Mouse (Mus musculus) liver, postnatal 0 days (tissue): ENCODE results near the gene Fam193b. TPM values are rescaled to one million over a fixed set of nuclear protein-coding genes. Genes with fewer than 3 reads are reported as not detected.

Source experiments
- ATAC-seq: fragments of 200-750 bp; cut with Nextera tagmentation; 2 replicates; pipeline ENCODE4 v1.8.0; 2017; ENCODE audit warnings: mild to moderate bottlenecking, moderate library complexity
- DNase-seq: peaks from one replicate; pipeline ENCODE4 v3.0.0-alpha.2; 2016
- H3K27ac ChIP-seq: fragments of 300-500 bp; sonication (generic); 2 replicates; pipeline ENCODE4 v1.5.1; 2014; ENCODE audit warnings: antibody characterized with exemption, moderate library complexity, mild to moderate bottlenecking, low read depth
- H3K27me3 ChIP-seq: fragments of 300-500 bp; sonication (generic); 2 replicates; pipeline ENCODE4 v1.6.1; 2014; ENCODE audit warnings: low read length, control low read depth, mixed read lengths; ENCODE audit not compliant: insufficient read depth
- H3K36me3 ChIP-seq: fragments of 300-500 bp; sonication (generic); replicated peaks from 2 replicates; pipeline ENCODE4 v1.6.1; 2014; ENCODE audit warnings: mild to moderate bottlenecking, control low read depth, low read length, moderate library complexity, mixed read lengths; ENCODE audit not compliant: insufficient read depth
- H3K4me1 ChIP-seq: fragments of 300-500 bp; sonication (generic); 2 replicates; pipeline ENCODE4 v1.6.1; 2014; ENCODE audit warnings: antibody characterized with exemption, mild to moderate bottlenecking, control low read depth; ENCODE audit not compliant: insufficient read depth
- H3K4me2 ChIP-seq: fragments of 300-500 bp; sonication (generic); 2 replicates; pipeline ENCODE4 v1.6.1; 2014; ENCODE audit warnings: low read depth, mild to moderate bottlenecking, low read length, moderate library complexity, mixed read lengths
- H3K4me3 ChIP-seq: fragments of 300-500 bp; sonication (generic); 2 replicates; pipeline ENCODE4 v1.5.1; 2014; ENCODE audit warnings: low read depth, low read length
- H3K9ac ChIP-seq: fragments of 300-500 bp; sonication (generic); replicated peaks from 2 replicates; pipeline ENCODE4 v1.6.1; 2014; ENCODE audit warnings: mild to moderate bottlenecking, moderate library complexity
- H3K9me3 ChIP-seq: fragments of 300-500 bp; sonication (generic); 2 replicates; pipeline ENCODE4 v1.6.1; 2016; ENCODE audit warnings: mild to moderate bottlenecking, control low read depth, low read length, mixed read lengths
- CTCF ChIP-seq: sonication (generic); IDR thresholded peaks from 2 replicates; pipeline ENCODE4 v1.5.1; 2016; ENCODE audit warnings: antibody characterized with exemption, low read depth
- EP300 ChIP-seq: IDR thresholded peaks from 2 replicates; pipeline ENCODE4 v1.6.1; 2016; ENCODE audit warnings: antibody characterized with exemption, low read depth, mild to moderate bottlenecking
- WGBS: fragments of 180-500 bp; shearing (Covaris S2); extraction: QIAGEN DNeasy Blood & Tissue Kit; methylation state at CpG from one replicate; pipeline ENCODE4 v1.1.7; 2014; ENCODE audit not compliant: insufficient replicate concordance; 5-methylcytosine and 5-hydroxymethylcytosine counted together
- polyA plus RNA-seq: library from polyadenylated mRNA; unstranded; fragments of >200 nt; fragmentation: Nextera tagmentation; extraction: Ambion mirVana; gene quantifications from 2 replicates; pipeline ENCODE4 v1.2.1, GENCODE M21; 2015

The Fam193b gene
- polyA plus RNA-seq, result 5.0 and 5.3 TPM in 2 replicates

DNA sequence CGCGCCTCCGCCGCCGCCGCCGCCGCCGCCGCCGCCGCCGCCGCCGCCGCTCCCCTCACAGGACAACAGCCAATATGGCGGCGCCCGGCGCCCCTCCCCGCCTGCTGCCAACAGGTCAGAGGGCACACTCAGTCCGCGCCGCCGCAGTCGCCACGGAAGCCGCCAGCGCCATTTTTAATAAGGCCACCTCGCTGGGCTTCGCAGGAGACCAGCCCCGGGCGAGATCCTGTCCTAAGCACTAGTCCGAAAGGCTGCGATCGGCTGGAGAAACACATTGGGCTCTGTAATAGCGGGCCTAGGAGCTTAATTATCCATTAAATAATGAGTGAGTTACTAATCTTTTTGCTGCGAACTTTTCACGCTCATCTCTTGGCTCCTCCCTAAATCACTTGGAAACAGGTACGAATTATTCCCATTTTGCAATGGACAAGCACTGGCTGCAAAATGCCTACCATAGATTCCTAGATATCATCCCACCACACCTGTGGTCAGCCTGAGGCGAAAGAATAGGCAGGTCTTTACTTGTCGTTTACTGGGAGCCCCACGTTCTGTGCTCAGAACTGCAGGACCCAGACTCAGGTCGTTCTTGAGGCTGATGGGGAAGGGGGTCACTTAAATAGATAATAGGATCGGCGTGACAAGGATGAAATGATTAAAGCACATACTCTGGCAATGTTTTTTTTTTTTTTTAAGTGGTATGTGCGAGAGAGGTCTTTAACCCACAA lies at the start of gene Fam193b:
TSS of gene Fam193b (minus strand) at position 94 of the 725 bp plus-strand sequence.
- 3% methylated on average over 44 of the region's 47 CpGs for WGBS
- peak; percentile 96 for DNase-seq
- TF ChIP-seq CTCF (no peak), EP300 (no peak)

DNA sequence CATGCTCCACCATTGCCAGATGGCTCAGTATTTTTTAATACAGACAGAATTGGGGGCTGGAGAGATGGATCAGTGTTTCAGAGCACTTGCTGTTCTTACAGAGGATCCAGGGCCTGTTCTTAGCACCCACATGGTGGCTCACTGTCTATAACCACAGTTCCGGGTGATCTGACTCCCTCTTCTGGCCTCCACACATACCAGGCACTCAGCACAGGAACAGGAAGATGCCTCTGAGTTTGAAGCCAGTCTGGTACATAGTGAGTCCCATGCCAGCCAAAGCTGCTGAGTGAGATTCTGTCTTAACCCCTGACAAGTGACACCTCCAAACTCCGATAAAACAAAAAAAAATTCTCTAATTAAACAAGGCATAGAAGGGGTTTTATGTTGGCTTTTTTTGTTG lies 49.4 kb upstream of the Fam193b start:
- H3K9ac ChIP-seq, result no peak overlapping the region
- H3K9me3 ChIP-seq, result no peaks in the 10 kb centered on the region
- ATAC-seq (no peak), DNase-seq (no peak)
- H3K4me2 ChIP-seq, result no peak overlapping the region
- H3K4me3 ChIP-seq, result no peak overlapping the region
- 80% methylated on average over 2 of the region's 2 CpGs for WGBS
- TF ChIP-seq EP300, result no peak
- no peak for TF ChIP-seq CTCF
- H3K27me3 ChIP-seq, result no peaks in the 10 kb centered on the region
- H3K36me3 ChIP-seq, result 0 out of 2 replicates have a peak, but pooled peaks cover under 1% of the 10 kb centered on the region
- no peak overlapping the region for H3K27ac ChIP-seq
- H3K4me1 ChIP-seq, result peaks cover 16% of the 10 kb centered on the region

More for the DNA sequence above, at the start of gene Fam193b:
- Histone ChIP-seq H3K4me3 (peak within 1 kb of the TSS; percentile 95), H3K27me3 (no peaks in the 10 kb centered on the region), H3K4me2 (peak within 1 kb of the TSS; percentile 84), H3K4me1 (peaks cover 16% of the 10 kb centered on the region), H3K27ac (peak within 1 kb of the TSS; percentile 87), H3K9me3 (no peaks in the 10 kb centered on the region), H3K9ac (peak within 1 kb of the TSS; percentile 98), H3K36me3 (0 out of 2 replicates have a peak, but pooled peaks cover 8% of the 10 kb centered on the region)
- ATAC-seq, result peak; percentile 97

DNA sequence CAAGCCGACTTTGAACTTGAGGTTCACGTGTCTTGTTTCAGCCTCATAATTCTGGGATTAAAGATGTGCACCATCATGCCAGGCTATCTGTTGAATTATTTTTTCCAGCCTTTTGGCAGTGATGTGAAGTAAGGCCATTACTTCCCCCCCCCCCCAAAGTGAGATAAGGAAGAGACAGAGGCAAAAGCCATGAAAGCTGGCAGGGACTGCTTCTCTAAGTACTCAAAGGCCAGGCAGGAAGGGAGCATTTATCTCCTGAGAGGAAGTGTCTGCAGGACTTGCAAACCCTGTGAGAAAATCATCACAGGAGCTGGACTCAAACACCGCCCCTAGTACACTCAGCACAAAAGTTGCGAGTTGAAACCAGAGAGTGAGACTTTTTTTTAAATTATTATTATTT lies 48.4 kb upstream of the Fam193b start:
- Histone ChIP-seq H3K9me3 (no peaks in the 10 kb centered on the region), H3K4me3 (no peak overlapping the region), H3K9ac (no peak overlapping the region), H3K36me3 (no peaks in the 10 kb centered on the region), H3K27ac (no peak overlapping the region), H3K27me3 (no peaks in the 10 kb centered on the region), H3K4me1 (peaks cover 15% of the 10 kb centered on the region), H3K4me2 (no peak overlapping the region)
- TF ChIP-seq CTCF (no peak), EP300 (no peak)
- DNase-seq (no peak), ATAC-seq (no peak)
- 79% methylated on average over 4 of the region's 4 CpGs for WGBS

DNA sequence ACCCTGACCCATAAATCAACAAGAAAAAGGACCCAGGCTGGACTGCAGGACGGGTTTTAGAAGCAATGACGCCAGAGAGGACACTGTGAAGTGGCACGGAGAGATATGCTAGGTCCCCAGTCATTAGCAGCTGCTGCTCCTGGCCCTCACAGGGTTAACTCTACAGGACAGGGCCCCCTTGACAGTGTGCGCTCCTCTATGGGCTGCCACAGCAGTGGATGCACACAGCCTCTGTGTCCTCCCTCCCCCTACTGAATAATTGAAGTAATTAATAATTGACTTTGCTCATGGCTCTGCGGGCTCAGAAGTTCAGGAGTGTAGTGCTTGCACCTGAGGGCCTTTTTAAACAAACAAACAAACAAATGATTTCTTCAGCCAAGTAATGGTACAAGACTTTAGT lies 42.6 kb upstream of the Fam193b start:
- no peak for ATAC-seq
- no peak overlapping the region for H3K27ac ChIP-seq

DNA sequence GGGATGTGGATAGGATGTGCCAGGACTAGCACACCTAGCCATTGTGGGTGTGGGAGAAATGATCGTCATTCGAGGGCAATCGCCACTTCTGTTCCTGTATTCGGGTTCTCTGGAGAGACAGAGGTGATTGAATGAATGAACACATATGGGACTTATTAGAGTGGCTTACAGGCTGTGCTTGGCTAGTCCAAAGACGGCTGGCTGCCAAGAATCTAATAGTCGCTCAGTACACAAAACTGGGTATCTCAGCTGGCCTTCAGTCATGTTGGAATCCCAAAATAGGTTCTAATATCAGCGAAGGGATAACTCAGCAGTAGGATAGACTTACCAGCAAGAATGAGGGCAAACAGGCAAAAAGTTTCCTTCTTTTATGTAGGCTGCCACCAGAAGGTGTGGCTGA lies 41.1 kb upstream of the Fam193b start:
- Histone ChIP-seq H3K27ac (no peak overlapping the region), H3K9me3 (no peaks in the 10 kb centered on the region), H3K27me3 (no peaks in the 10 kb centered on the region), H3K9ac (no peak overlapping the region), H3K4me3 (no peak overlapping the region), H3K4me2 (no peak overlapping the region), H3K4me1 (no peaks in the 10 kb centered on the region), H3K36me3 (peaks cover 13% of the 10 kb centered on the region; the same call in 1 of the 2 replicates)
- 85% methylated on average over 7 of the region's 7 CpGs for WGBS
- TF ChIP-seq CTCF (no peak), EP300 (no peak)
- ATAC-seq (no peak), DNase-seq (no peak)

More for the DNA sequence above, 42.6 kb upstream of the Fam193b start:
- Histone ChIP-seq H3K9ac (no peak overlapping the region), H3K36me3 (peaks cover 8% of the 10 kb centered on the region; the same call in 1 of the 2 replicates), H3K4me1 (no peaks in the 10 kb centered on the region), H3K9me3 (no peaks in the 10 kb centered on the region), H3K4me2 (no peak overlapping the region), H3K4me3 (no peak overlapping the region), H3K27me3 (no peaks in the 10 kb centered on the region)
- TF ChIP-seq EP300 (no peak), CTCF (no peak)
- no peak for DNase-seq
- WGBS, result 54% methylated on average over 5 of the region's 5 CpGs

DNA sequence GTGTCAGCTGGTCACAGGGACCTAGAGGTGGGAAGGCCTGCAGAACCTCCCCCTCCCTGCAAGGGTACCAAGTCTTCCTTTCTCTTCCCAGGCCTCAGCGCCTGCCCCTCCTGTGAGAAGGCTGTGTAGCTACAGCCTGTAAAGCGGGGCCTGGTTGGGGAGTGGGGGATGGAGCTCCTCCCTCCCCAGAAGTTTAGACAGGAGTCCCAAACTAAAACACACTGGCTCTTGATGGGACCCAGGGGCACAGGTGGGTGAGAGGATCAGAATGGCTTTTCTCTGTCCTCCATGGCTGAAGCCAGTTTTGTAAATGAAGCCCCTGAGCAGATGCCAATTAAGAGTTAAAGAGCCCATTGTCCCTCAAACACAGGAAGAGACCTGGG lies 36.7 kb upstream of the Fam193b start:
- Histone ChIP-seq H3K9me3 (no peaks in the 10 kb centered on the region), H3K27ac (no peak overlapping the region), H3K27me3 (no peaks in the 10 kb centered on the region), H3K4me1 (no peaks in the 10 kb centered on the region), H3K4me3 (no peak overlapping the region), H3K4me2 (no peak overlapping the region), H3K9ac (no peak overlapping the region), H3K36me3 (peaks cover 22% of the 10 kb centered on the region)
- TF ChIP-seq CTCF (no peak), EP300 (no peak)
- ATAC-seq (no peak), DNase-seq (no peak)
- WGBS, result 94% methylated on average over 2 of the region's 2 CpGs
